9 mouse cellular contexts compared by ENCODE assay signal in the genomic region with DNA sequence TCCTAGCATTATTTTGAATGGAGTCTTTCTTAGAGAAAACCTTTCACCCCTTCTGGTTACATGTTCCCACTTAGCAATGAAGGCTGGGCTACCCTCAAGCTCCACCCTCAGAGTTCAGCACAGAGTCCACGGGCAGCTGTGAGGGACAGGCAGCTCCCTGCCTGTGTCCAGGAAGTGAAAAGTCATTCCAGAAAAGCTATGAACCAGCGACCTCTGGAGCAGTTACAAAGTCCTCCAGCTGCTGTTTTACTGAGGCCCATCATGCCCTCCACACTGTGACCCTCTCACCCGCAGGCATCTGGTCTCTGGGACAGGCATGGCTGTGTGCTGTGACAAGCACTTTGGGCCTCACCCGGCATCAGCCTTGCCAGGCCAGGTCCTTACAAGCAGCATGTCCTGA. TPM values are rescaled to one million over a fixed set of nuclear protein-coding genes. Genes with fewer than 3 reads are reported as not detected.
A peak's percentile ranks its signal among the peaks of the same experiment; 100 is the strongest.
DNase-seq lines count a peak whose midpoint lies in the region; ATAC-seq and TF ChIP-seq lines count a peak whose summit lies in the region.
"Had no signal": no experiment of that assay in that cellular context is flagged by ENCODE, and none has a peak within 500 bp of the region (broad histone marks: within the 10 kb centered on the region; RNA-seq: fewer than 3 reads in every experiment).

No protein-coding gene starts in this region.

- H3K4me1 ChIP-seq in heart, embryonic 11.5 days (ENCODE audit: control insufficient read depth, insufficient read depth, low read length): peaks cover 24% of the 10 kb centered on the region
- H3K4me1 ChIP-seq in lung, postnatal 0 days (ENCODE audit: insufficient read depth, low read depth, low read length): peaks cover 20% of the 10 kb centered on the region

- no peaks in the 10 kb centered on the region for H3K36me3 ChIP-seq in heart, embryonic 11.5 days (ENCODE audit: control insufficient read depth, insufficient read depth, low read length)
- no peaks in the 10 kb centered on the region for H3K36me3 ChIP-seq in lung, postnatal 0 days (ENCODE audit: insufficient read depth, low read length)

- DNase-seq in heart, postnatal 10 days: peak; percentile 62 to 66
- peak; percentile 88 to 94 for DNase-seq in kidney, postnatal 36 days
- peak; percentile 88 for DNase-seq in lung, postnatal 0 days (ENCODE audit: low spot score)
- DNase-seq in spleen, postnatal 14 days (ENCODE audit: low spot score in 2 of 2): no peak
- no peak for DNase-seq in gastrocnemius, postnatal 25 days
- DNase-seq in Muller cell, postnatal 12 days (ENCODE audit: inconsistent ontology term): no peak
- DNase-seq: gastrocnemius, postnatal 10 days had no signal

- no peak for TF ChIP-seq EP300 in lung, postnatal 0 days (IDR thresholded peaks at IDR 0.05)

- peak overlapping the region; percentile 90 for H3K27ac ChIP-seq in heart, embryonic 11.5 days (ENCODE audit: low read depth, low read length)
- peak overlapping the region; percentile 68 for H3K27ac ChIP-seq in lung, postnatal 0 days (ENCODE audit: low read length)

- H3K9ac ChIP-seq in heart, embryonic 11.5 days (ENCODE audit: low read depth, low read length): peak overlapping the region; percentile 34
- no peak overlapping the region for H3K9ac ChIP-seq in lung, postnatal 0 days (replicated peaks; ENCODE audit: low read depth)

- WGBS in heart, embryonic 11.5 days (ENCODE audit: insufficient replicate concordance): 25% methylated on average over 4 of the region's 4 CpGs
- WGBS in lung, postnatal 0 days: 14% methylated on average over 4 of the region's 4 CpGs

- H3K4me3 ChIP-seq in heart, embryonic 11.5 days (ENCODE audit: low read depth, low read length): no peak overlapping the region
- H3K4me3 ChIP-seq in lung, postnatal 0 days (ENCODE audit: low read depth, low read length): no peak overlapping the region

- 0 out of 2 replicates have a peak, but pooled peaks have one; percentile 7 for TF ChIP-seq CTCF in lung, postnatal 0 days (IDR thresholded peaks at IDR 0.05)

- peaks cover 10% of the 10 kb centered on the region for H3K27me3 ChIP-seq in heart, embryonic 11.5 days (ENCODE audit: control insufficient read depth, insufficient read depth, low read length)
- no peaks in the 10 kb centered on the region for H3K27me3 ChIP-seq in lung, postnatal 0 days (replicated peaks; ENCODE audit: insufficient read depth, low read length)

- H3K9me3 ChIP-seq in heart, embryonic 11.5 days (replicated peaks; ENCODE audit: control insufficient read depth, low read length): no peaks in the 10 kb centered on the region
- H3K9me3 ChIP-seq in lung, postnatal 0 days (ENCODE audit: low read length): no peaks in the 10 kb centered on the region

- intact Hi-C loops in heart, postnatal 10 days (cut with DNase I): no loop called here

- no peak for ATAC-seq in heart, embryonic 11.5 days (replicated peaks; ENCODE audit: insufficient number of reproducible peaks, low FRiP score, low TSS enrichment)
- ATAC-seq in lung, postnatal 0 days: peak; percentile 51
- no peak for ATAC-seq in granulocyte monocyte progenitor cell, adult 5-6 weeks (replicated peaks; ENCODE audit: poor library complexity, severe bottlenecking)

- H3K4me2 ChIP-seq in heart, embryonic 11.5 days: no peak overlapping the region; the same call in 1 of the 2 replicates
- no peak overlapping the region for H3K4me2 ChIP-seq in lung, postnatal 0 days (replicated peaks; ENCODE audit: low read depth, low read length)

RNA-seq across cellular contexts. Expression of gene Rab20, which starts 5.4 kb away (rescaled TPM):
- polyA plus RNA-seq in heart, embryonic 11.5 days (2014; fragmentation: Nextera tagmentation; extraction: Ambion mirVana): 20.9 and 25.4 TPM in 2 replicates
- 10 to 100 TPM; 28.6 to 30.4 TPM for total RNA-seq in heart, postnatal 10 days (2021)
- polyA plus RNA-seq in lung, postnatal 0 days (2015; fragmentation: Nextera tagmentation; extraction: Ambion mirVana): 17.8 and 19.9 TPM in 2 replicates
- 3.5 and 4.6 TPM in 2 replicates for total RNA-seq in granulocyte monocyte progenitor cell, adult 5-6 weeks (2014; fragmentation: Nextera tagmentation)
- 0.69 and 4.8 TPM in 2 replicates for total RNA-seq in granulocyte monocyte progenitor cell, adult 5-6 weeks (2017)
- under 1 TPM; 0.51 to 0.90 TPM for total RNA-seq in gastrocnemius, postnatal 25 days (2021)

RNA-seq across cellular contexts. Expression of gene Naxd, which starts 24.2 kb away (rescaled TPM):
- 72.0 and 75.8 TPM in 2 replicates for polyA plus RNA-seq in heart, embryonic 11.5 days (2014; fragmentation: Nextera tagmentation; extraction: Ambion mirVana)
- total RNA-seq in heart, postnatal 10 days (2021): 10 to 100 TPM; 40.2 to 41.7 TPM
- polyA plus RNA-seq in lung, postnatal 0 days (2015; fragmentation: Nextera tagmentation; extraction: Ambion mirVana): 201 and 223 TPM in 2 replicates
- 69.3 and 72.1 TPM in 2 replicates for total RNA-seq in granulocyte monocyte progenitor cell, adult 5-6 weeks (2014; fragmentation: Nextera tagmentation)
- 58.3 and 70.2 TPM in 2 replicates for total RNA-seq in granulocyte monocyte progenitor cell, adult 5-6 weeks (2017)
- 10 to 100 TPM; 26.3 to 28.9 TPM for total RNA-seq in gastrocnemius, postnatal 25 days (2021)

Comparison
In these comparisons a context has a peak if more than half of its experiments do, and no peak if none do; other contexts are left out.
1. DNase-seq: peak in heart, postnatal 10 days (2 of 2), kidney, postnatal 36 days (2 of 2) and lung, postnatal 0 days (single experiment); none in spleen, postnatal 14 days (0 of 2), gastrocnemius, postnatal 25 days (single experiment) and Muller cell, postnatal 12 days (single experiment).
2. RNA of gene Rab20, which starts 5.4 kb away (total RNA-seq): 28.6 to 30.4 TPM in heart, postnatal 10 days; 0.69 to 4.8 TPM in granulocyte monocyte progenitor cell, adult 5-6 weeks and 0.51 to 0.90 TPM in gastrocnemius, postnatal 25 days; every median in the first group is over 4 times any median in the second.